Mouse (Mus musculus): ENCODE measurements at regions not wholly inside any gene's neighbourhood (a gene's known extent, or its start where the extent isn't known, plus 50 kb on each side); places are given as distances from the start of the nearest gene placed in this dataset.

- no peak for DNase-seq (ENCODE audit: low read depth)
Measured at GRCm38 (mm10) chr3:60311178-60311577, 161.5 kb upstream of the Mbnl1 start.

DNA sequence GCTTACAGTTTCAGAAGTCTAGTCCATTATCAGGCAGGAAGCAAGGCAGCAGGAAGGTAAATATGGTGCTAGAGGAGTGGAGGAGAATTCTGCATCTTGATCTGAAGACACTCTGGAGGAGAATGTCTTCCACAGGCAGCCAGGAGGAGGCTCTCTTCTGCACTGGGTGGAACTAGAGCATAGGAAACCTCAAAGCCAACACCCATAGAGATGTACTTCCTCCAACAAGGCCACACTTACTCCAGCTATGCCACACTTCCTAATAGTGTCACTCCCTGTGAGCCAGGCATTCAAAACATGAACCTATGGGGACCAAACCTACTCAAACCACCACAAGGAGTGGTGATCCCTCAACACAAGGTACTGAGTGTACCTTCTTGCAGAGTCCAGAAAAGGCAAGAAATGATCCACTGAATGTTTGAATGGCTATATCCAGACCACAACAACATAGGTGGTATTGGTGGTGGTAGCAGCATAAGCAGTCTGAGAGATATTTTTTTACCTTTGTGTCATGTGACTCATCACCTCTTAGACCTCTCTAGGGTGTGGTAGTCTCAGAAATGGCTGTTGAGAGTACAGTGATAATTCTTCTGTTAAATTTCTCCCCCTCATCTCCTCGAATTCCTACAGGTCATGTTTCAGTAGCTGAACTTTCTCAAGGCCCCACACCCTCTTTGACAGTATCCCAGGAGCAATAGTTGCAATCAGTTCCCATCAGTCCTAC, 152.3 kb upstream of the Mbnl1 start:
- DNase-seq (ENCODE audit: low read depth), result no peak

GRCm38 (mm10) chr3:60323514-60323913, 149.1 kb upstream of the Mbnl1 start:
- DNase-seq (ENCODE audit: low read depth), result peak; percentile 40

DNA sequence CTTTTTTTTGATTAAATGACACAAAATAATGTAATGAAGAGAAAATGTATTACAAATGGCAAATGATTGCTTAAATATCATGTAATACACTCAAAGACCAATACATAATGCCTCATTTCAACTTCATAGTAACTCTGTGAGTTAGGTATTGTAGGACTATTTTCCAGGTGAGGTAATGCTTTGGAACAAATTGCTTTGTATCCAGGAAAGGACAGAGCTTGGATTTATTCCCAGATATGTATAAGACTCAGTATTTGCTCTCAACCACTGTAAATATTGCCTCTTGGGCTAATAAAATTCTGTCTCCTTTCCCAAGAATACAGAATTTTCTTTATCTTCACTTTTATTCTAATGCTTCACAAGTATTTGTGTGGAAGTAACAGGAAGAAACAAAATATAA, 148.2 kb upstream of the Mbnl1 start:
- DNase-seq (ENCODE audit: low read depth), result no peak

GRCm38 (mm10) chr3:60324969-60325368, 147.7 kb upstream of the Mbnl1 start:
- DNase-seq (ENCODE audit: low read depth), result no peak

DNA sequence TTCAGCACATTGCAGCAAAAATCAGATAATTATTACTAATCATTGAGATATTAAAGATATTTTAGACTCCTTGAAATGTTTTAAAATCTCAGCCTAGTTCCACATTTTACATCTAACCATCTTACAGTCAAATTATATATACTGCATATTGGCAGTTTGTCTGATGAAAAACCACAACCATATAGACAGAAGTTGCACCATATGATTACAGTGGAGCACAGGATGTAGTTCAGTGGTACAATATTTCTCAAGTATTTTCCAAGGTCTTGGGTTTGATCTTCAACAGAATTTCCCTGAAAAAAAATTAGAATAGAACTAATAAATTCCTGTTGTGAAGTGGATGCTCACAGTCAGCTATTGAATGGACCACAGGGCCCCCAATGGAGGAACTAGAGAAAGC, 140.2 kb upstream of the Mbnl1 start:
- DNase-seq (ENCODE audit: low read depth), result no peak

GRCm38 (mm10) chr3:60333669-60334068, 139.0 kb upstream of the Mbnl1 start:
- DNase-seq (ENCODE audit: low read depth), result no peak

GRCm38 (mm10) chr3:60334133-60334532, 138.5 kb upstream of the Mbnl1 start:
- no peak for DNase-seq (ENCODE audit: low read depth)

- peak; percentile 82 for DNase-seq (ENCODE audit: low read depth)
Measured at GRCm38 (mm10) chr3:60346390-60346789, 126.2 kb upstream of the Mbnl1 start.

- no peak for DNase-seq (ENCODE audit: low read depth)
Measured at GRCm38 (mm10) chr3:60347049-60347448, 125.6 kb upstream of the Mbnl1 start.

GRCm38 (mm10) chr3:60371176-60371965, 101.3 kb upstream of the Mbnl1 start:
- peak; percentile 69 for DNase-seq (ENCODE audit: low read depth)

- no peak for DNase-seq (ENCODE audit: low read depth)
Measured at GRCm38 (mm10) chr3:60373662-60374061, 99.0 kb upstream of the Mbnl1 start.

DNA sequence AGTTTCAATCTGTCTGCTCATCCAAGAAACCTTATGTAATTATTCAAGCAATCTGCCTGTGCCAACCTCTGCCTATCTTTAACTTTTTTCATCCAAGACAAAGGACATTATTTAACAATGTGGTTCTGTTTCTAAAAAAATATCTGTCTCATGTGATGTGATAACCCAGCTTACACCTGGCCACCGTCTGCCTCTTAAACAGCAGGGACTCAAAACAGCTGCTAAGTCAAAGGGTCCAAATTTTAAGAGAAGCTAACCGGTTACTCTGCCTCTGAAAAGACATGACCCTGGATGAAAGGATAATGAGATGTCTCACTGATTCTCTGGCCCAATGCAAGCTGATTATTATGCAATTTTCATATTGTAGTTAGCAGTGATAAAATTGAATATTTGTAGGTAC, 84.0 kb upstream of the Mbnl1 start:
- DNase-seq (ENCODE audit: low read depth), result no peak

DNA sequence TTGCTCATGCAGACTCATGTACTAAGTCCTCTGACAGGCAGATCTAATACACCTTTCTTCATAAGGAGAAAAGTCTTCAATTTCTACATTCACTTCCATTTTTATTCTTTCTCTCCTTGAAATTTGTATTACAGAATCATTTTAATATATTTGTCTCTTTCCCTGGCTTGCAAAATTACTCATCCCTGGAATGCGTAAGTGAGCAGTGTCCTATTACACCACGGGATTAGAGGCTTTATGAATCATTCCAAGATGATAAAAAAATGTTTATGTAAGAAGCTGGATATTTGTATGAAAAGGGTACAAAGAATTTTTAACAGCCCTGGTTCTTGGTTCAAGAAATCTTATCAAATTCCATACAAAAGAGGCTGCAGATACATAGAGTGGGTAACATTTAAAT, 83.6 kb upstream of the Mbnl1 start:
- peak; percentile 76 for DNase-seq (ENCODE audit: low read depth)

GRCm38 (mm10) chr3:60395299-60395698, 77.3 kb upstream of the Mbnl1 start:
- DNase-seq (ENCODE audit: low read depth), result no peak

- DNase-seq (ENCODE audit: low read depth), result no peak
Measured at GRCm38 (mm10) chr3:60396971-60397370, 75.7 kb upstream of the Mbnl1 start.

GRCm38 (mm10) chr3:60398796-60399195, 73.8 kb upstream of the Mbnl1 start:
- peak; percentile 83 for DNase-seq (ENCODE audit: low read depth)

DNA sequence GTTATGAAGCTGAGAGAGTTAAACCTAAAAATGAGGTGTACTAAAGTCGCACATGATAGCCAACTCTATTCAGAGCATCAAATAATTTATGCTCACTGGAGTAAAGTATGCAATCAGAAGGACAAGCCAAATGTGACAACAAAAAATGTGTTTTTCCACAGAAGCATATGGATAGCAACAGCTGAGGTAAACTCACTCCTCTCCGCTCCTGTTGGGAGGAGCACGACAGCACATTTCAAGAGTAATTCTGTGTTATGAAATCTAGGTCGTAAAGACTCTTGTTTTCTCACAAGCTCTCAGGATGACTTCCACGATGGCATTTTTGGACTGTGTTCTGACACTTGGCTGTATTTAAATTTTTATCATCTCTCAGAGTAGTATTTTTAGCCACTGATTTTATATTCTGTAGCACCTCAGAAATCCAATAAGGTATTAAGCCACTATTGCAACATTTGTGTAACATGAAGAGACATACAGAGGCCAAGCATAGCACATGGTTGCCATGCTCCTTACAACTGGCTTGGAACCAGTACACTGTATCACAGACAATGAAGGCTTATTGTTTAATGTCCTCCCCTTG, 70.3 kb upstream of the Mbnl1 start:
- DNase-seq (ENCODE audit: low read depth), result no peak

GRCm38 (mm10) chr3:60407426-60407825, 65.2 kb upstream of the Mbnl1 start:
- peak; percentile 52 for DNase-seq (ENCODE audit: low read depth)

GRCm38 (mm10) chr3:60407906-60408305, 64.7 kb upstream of the Mbnl1 start:
- no peak for DNase-seq (ENCODE audit: low read depth)

- DNase-seq (ENCODE audit: low read depth), result peak; percentile 85
Measured at GRCm38 (mm10) chr3:60408553-60409282, 63.9 kb upstream of the Mbnl1 start.

DNA sequence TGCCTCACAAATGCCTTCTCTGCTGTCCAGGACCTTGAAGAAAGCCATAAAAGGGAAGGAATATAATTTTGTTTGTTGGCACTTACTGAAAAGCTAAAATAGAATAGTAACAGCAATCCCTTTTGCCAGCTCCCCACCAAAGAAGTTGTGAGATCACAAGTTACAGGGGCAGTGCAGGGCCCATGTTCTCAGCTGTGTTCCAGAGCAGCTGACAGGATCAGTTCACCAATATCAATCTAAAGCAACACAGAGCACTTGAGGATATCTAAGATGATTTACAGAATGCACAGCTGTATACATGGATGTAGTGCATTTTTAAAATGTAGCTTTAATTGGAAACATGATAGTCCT, 63.4 kb upstream of the Mbnl1 start:
- peak; percentile 66 for DNase-seq (ENCODE audit: low read depth)

GRCm38 (mm10) chr3:60411746-60412145, 60.9 kb upstream of the Mbnl1 start:
- DNase-seq (ENCODE audit: low read depth), result no peak

Measured in NIH3T3 (cell line).